Mouse (Mus musculus): ENCODE results near the gene Cbfa2t3.

GRCm38 (mm10) chr8:122654768-122655167 lies 44.1 kb downstream of the Cbfa2t3 start:
- TF ChIP-seq CTCF (IDR thresholded peaks at IDR 0.05; ENCODE audit: low read depth) (no peak), EP300 (IDR thresholded peaks at IDR 0.05; ENCODE audit: low read depth) (no peak)

All from liver, embryonic 14.5 days (tissue).